In genomic region chr17:56507161-56508068, GRCm38 (mm10) we compare ENCODE assay signal across 8 mouse cellular contexts. TPM values are rescaled to one million over a fixed set of nuclear protein-coding genes. Genes with fewer than 3 reads are reported as not detected.
DNase-seq lines count a peak whose midpoint lies in the region; ATAC-seq and TF ChIP-seq lines count a peak whose summit lies in the region.

No protein-coding gene starts in this region.

- H3K4me3 ChIP-seq in embryonic facial prominence, embryonic 13.5 days: peak overlapping the region; percentile 60
- H3K4me3 ChIP-seq in kidney, adult 2 months (ENCODE audit: insufficient read depth, low read depth, low read length): peak overlapping the region; percentile 58
- peak overlapping the region; percentile 62 for H3K4me3 ChIP-seq in limb, embryonic 12.5 days (replicated peaks)
- peak overlapping the region; percentile 58 for H3K4me3 ChIP-seq in midbrain, embryonic 15.5 days
- peak overlapping the region; percentile 74 for H3K4me3 ChIP-seq in spleen, adult 2 months (ENCODE audit: extremely low read depth, insufficient read depth, insufficient read length)

- H3K4me1 ChIP-seq in embryonic facial prominence, embryonic 13.5 days: peaks cover 35% of the 10 kb centered on the region
- H3K4me1 ChIP-seq in kidney, adult 2 months (ENCODE audit: control insufficient read depth, insufficient read depth, low read length): no peaks in the 10 kb centered on the region
- H3K4me1 ChIP-seq in limb, embryonic 12.5 days (replicated peaks): peaks cover 27% of the 10 kb centered on the region
- peaks cover 33% of the 10 kb centered on the region for H3K4me1 ChIP-seq in midbrain, embryonic 15.5 days
- H3K4me1 ChIP-seq in spleen, adult 2 months (ENCODE audit: control insufficient read depth, insufficient read depth, insufficient read length): peaks cover 2% of the 10 kb centered on the region; the same call in 1 of the 2 replicates

- TF ChIP-seq POLR2A in kidney, adult 2 months (IDR thresholded peaks at IDR 0.05; ENCODE audit: low read depth, low read length): no peak
- TF ChIP-seq POLR2A in spleen, adult 2 months (IDR thresholded peaks at IDR 0.05; ENCODE audit: low read depth, low read length): no peak

- 0 out of 2 replicates have a peak, but pooled peaks cover 4% of the 10 kb centered on the region for H3K9me3 ChIP-seq in embryonic facial prominence, embryonic 13.5 days
- H3K9me3 ChIP-seq in limb, embryonic 12.5 days: peaks cover 22% of the 10 kb centered on the region
- H3K9me3 ChIP-seq in midbrain, embryonic 15.5 days: no peaks in the 10 kb centered on the region

- no peak for TF ChIP-seq CTCF in kidney, adult 2 months (conservative IDR thresholded peaks at IDR 0.05; ENCODE audit: insufficient read depth, insufficient read length, low read depth, low read length)
- TF ChIP-seq CTCF in spleen, adult 2 months (IDR thresholded peaks at IDR 0.05; ENCODE audit: extremely low read depth, insufficient read depth, insufficient read length, insufficient replicate concordance): no peak

- under 1% methylated on average over 42 of the region's 42 CpGs for WGBS in embryonic facial prominence, embryonic 13.5 days
- WGBS in kidney, adult 2 months: 1% methylated on average over 42 of the region's 42 CpGs
- WGBS in limb, embryonic 12.5 days: under 1% methylated on average over 40 of the region's 42 CpGs
- WGBS in midbrain, embryonic 15.5 days: under 1% methylated on average over 42 of the region's 42 CpGs
- under 1% methylated on average over 42 of the region's 42 CpGs for WGBS in spleen, adult 2 months

- H3K27me3 ChIP-seq in embryonic facial prominence, embryonic 13.5 days: peaks cover 40% of the 10 kb centered on the region
- H3K27me3 ChIP-seq in kidney, adult 2 months (replicated peaks; ENCODE audit: control insufficient read depth, insufficient read depth, low read length): no peaks in the 10 kb centered on the region
- peaks cover 43% of the 10 kb centered on the region for H3K27me3 ChIP-seq in limb, embryonic 12.5 days
- peaks cover 24% of the 10 kb centered on the region for H3K27me3 ChIP-seq in midbrain, embryonic 15.5 days (replicated peaks)
- peaks cover 12% of the 10 kb centered on the region for H3K27me3 ChIP-seq in spleen, adult 2 months (ENCODE audit: control insufficient read depth, insufficient read depth, low read length)

- ATAC-seq in embryonic facial prominence, embryonic 13.5 days (ENCODE audit: insufficient number of reproducible peaks, insufficient read depth, low FRiP score, low TSS enrichment, low read depth): peak; percentile 91
- peak; percentile 95 for ATAC-seq in limb, embryonic 12.5 days (ENCODE audit: insufficient number of reproducible peaks, insufficient read depth, low FRiP score, low TSS enrichment, low read depth)
- peak; percentile 96 for ATAC-seq in midbrain, embryonic 15.5 days (replicated peaks)

- DNase-seq in 3134 (ENCODE audit: extremely low read depth, insufficient read length, low spot score): peak; percentile 93
- peak; percentile 97 for DNase-seq in adrenal gland, postnatal 36 days
- DNase-seq in heart, adult 18-20 months: peak; percentile 95 to 97
- peak; percentile 97 for DNase-seq in kidney, adult 2 months
- DNase-seq in spleen, adult 2 months (ENCODE audit: low read depth in 1 of 2, low spot score in 2 of 2): peak; percentile 80 to 89

- H3K36me3 ChIP-seq in embryonic facial prominence, embryonic 13.5 days: no peaks in the 10 kb centered on the region
- no peaks in the 10 kb centered on the region for H3K36me3 ChIP-seq in kidney, adult 2 months (ENCODE audit: control insufficient read depth, insufficient read depth, low read length)
- H3K36me3 ChIP-seq in limb, embryonic 12.5 days: no peaks in the 10 kb centered on the region
- no peaks in the 10 kb centered on the region for H3K36me3 ChIP-seq in midbrain, embryonic 15.5 days (replicated peaks)
- no peaks in the 10 kb centered on the region for H3K36me3 ChIP-seq in spleen, adult 2 months (ENCODE audit: control insufficient read depth, insufficient read depth, low read length)

- peak overlapping the region; percentile 83 for H3K9ac ChIP-seq in embryonic facial prominence, embryonic 13.5 days
- peak overlapping the region; percentile 84 for H3K9ac ChIP-seq in limb, embryonic 12.5 days (replicated peaks)
- peak overlapping the region; percentile 88 for H3K9ac ChIP-seq in midbrain, embryonic 15.5 days

- peak overlapping the region; percentile 95 for H3K4me2 ChIP-seq in embryonic facial prominence, embryonic 13.5 days
- H3K4me2 ChIP-seq in limb, embryonic 12.5 days: peak overlapping the region; percentile 92
- H3K4me2 ChIP-seq in midbrain, embryonic 15.5 days: peak overlapping the region; percentile 92

- peak overlapping the region; percentile 93 for H3K27ac ChIP-seq in embryonic facial prominence, embryonic 13.5 days
- H3K27ac ChIP-seq in kidney, adult 2 months (ENCODE audit: insufficient read depth, low read depth, low read length): peak overlapping the region; percentile 14; the same call in 1 of the 2 replicates
- peak overlapping the region; percentile 90 for H3K27ac ChIP-seq in limb, embryonic 12.5 days
- H3K27ac ChIP-seq in midbrain, embryonic 15.5 days: peak overlapping the region; percentile 96
- H3K27ac ChIP-seq in spleen, adult 2 months (ENCODE audit: insufficient read depth, low read length): peak overlapping the region; percentile 60; the same call in 1 of the 2 replicates

RNA-seq across cellular contexts. Expression of gene Znrf4, which starts 4.8 kb away (rescaled TPM):
- not detected for total RNA-seq in adrenal gland, postnatal 36 days (2021)
- not detected in 2 replicates for polyA plus RNA-seq in embryonic facial prominence, embryonic 13.5 days (2015; fragmentation: Nextera tagmentation; extraction: Ambion mirVana)
- total RNA-seq in heart, adult 18-20 months (2021): not detected
- 0.17 and 0.52 TPM in 2 replicates for polyA plus RNA-seq in kidney, adult 2 months (2012; rRNA removed)
- polyA plus RNA-seq in limb, embryonic 12.5 days (2016; fragmentation: Nextera tagmentation; extraction: Ambion mirVana): not detected in 2 replicates
- polyA plus RNA-seq in midbrain, embryonic 15.5 days (2015; fragmentation: Nextera tagmentation; extraction: Ambion mirVana): not detected in 2 replicates
- not detected in 2 replicates for polyA plus RNA-seq in spleen, adult 2 months (2012; rRNA removed)

RNA-seq across cellular contexts. Expression of gene Ptprs, which starts 31.1 kb away (rescaled TPM):
- 100 to 1,000 TPM; 157 to 172 TPM for total RNA-seq in adrenal gland, postnatal 36 days (2021)
- polyA plus RNA-seq in embryonic facial prominence, embryonic 13.5 days (2015; fragmentation: Nextera tagmentation; extraction: Ambion mirVana): 120 and 121 TPM in 2 replicates
- 10 to 100 TPM; 50.3 to 54.3 TPM for total RNA-seq in heart, adult 18-20 months (2021)
- 38.8 and 48.0 TPM in 2 replicates for polyA plus RNA-seq in kidney, adult 2 months (2012; rRNA removed)
- 113 and 126 TPM in 2 replicates for polyA plus RNA-seq in limb, embryonic 12.5 days (2016; fragmentation: Nextera tagmentation; extraction: Ambion mirVana)
- 339 and 349 TPM in 2 replicates for polyA plus RNA-seq in midbrain, embryonic 15.5 days (2015; fragmentation: Nextera tagmentation; extraction: Ambion mirVana)
- polyA plus RNA-seq in spleen, adult 2 months (2012; rRNA removed): 57.5 and 69.4 TPM in 2 replicates

RNA-seq across cellular contexts. Expression of gene Gm20219, which starts 46.8 kb away (rescaled TPM):
- total RNA-seq in adrenal gland, postnatal 36 days (2021): 1 to 10 TPM in 1 of 2 experiments, under 1 TPM in 1; 0.95 to 1.6 TPM
- 3.9 and 5.4 TPM in 2 replicates for polyA plus RNA-seq in embryonic facial prominence, embryonic 13.5 days (2015; fragmentation: Nextera tagmentation; extraction: Ambion mirVana)
- total RNA-seq in heart, adult 18-20 months (2021): under 1 TPM; 0.20 to 0.23 TPM
- 1.7 and 2.1 TPM in 2 replicates for polyA plus RNA-seq in kidney, adult 2 months (2012; rRNA removed)
- 1.0 and 1.6 TPM in 2 replicates for polyA plus RNA-seq in limb, embryonic 12.5 days (2016; fragmentation: Nextera tagmentation; extraction: Ambion mirVana)
- polyA plus RNA-seq in midbrain, embryonic 15.5 days (2015; fragmentation: Nextera tagmentation; extraction: Ambion mirVana): 1.4 and 2.0 TPM in 2 replicates
- polyA plus RNA-seq in spleen, adult 2 months (2012; rRNA removed): 2.3 and 4.4 TPM in 2 replicates

Comparison
In these comparisons a context has a peak if more than half of its experiments do, and no peak if none do; other contexts are left out.
1. Peak in every context shown above with its lines: DNase-seq, ATAC-seq, H3K4me3 ChIP-seq and H3K27ac ChIP-seq.
2. H3K27ac ChIP-seq: peak in every context shown above with its lines; median percentile 96 in midbrain, embryonic 15.5 days; 93 in embryonic facial prominence, embryonic 13.5 days; 90 in limb, embryonic 12.5 days; 60 in spleen, adult 2 months; 14 in kidney, adult 2 months.